Mouse (Mus musculus): ENCODE measurements at regions not wholly inside any gene's neighbourhood (a gene's known extent, or its start where the extent isn't known, plus 50 kb on each side); places are given as distances from the start of the nearest gene placed in this dataset.
"Not testable (repeated sequence)": the region's sequence is repeated elsewhere in the genome, so short reads cannot be mapped to it uniquely, and the experiment has no call there.

GRCm38 (mm10) chr7:87096500-87096899, 100.6 kb downstream of the Vmn2r79 start:
- H3K9ac ChIP-seq (ENCODE audit: low read depth, low read length), result no peak overlapping the region
- no peak for ATAC-seq
- H3K4me2 ChIP-seq (ENCODE audit: low read length), result no peak overlapping the region
- H3K36me3 ChIP-seq (ENCODE audit: control insufficient read depth, insufficient read depth, low read length), result no peaks in the 10 kb centered on the region
- peaks cover 3% of the 10 kb centered on the region for H3K9me3 ChIP-seq (replicated peaks; ENCODE audit: control insufficient read depth, low read length, poor library complexity, severe bottlenecking)
- H3K27me3 ChIP-seq (ENCODE audit: control insufficient read depth, insufficient read depth, low read depth, low read length), result no peaks in the 10 kb centered on the region
- H3K27ac ChIP-seq (ENCODE audit: low read length), result no peak overlapping the region
- 51% methylated on average over 5 of the region's 5 CpGs for WGBS
- no peaks in the 10 kb centered on the region for H3K4me1 ChIP-seq (ENCODE audit: control insufficient read depth, insufficient read depth, low read length)
- H3K4me3 ChIP-seq (ENCODE audit: low read depth, low read length), result no peak overlapping the region

- H3K9ac ChIP-seq (ENCODE audit: low read depth, low read length); H3K4me1 ChIP-seq (ENCODE audit: control insufficient read depth, insufficient read depth, low read length); H3K9me3 ChIP-seq (replicated peaks; ENCODE audit: control insufficient read depth, low read length, poor library complexity, severe bottlenecking); H3K4me2 ChIP-seq (ENCODE audit: low read length); H3K4me3 ChIP-seq (ENCODE audit: low read depth, low read length); H3K27me3 ChIP-seq (ENCODE audit: control insufficient read depth, insufficient read depth, low read depth, low read length); ATAC-seq; H3K36me3 ChIP-seq (ENCODE audit: control insufficient read depth, insufficient read depth, low read length); H3K27ac ChIP-seq (ENCODE audit: low read length): not testable (repeated sequence)
- 43% methylated on average over 1 of the region's 1 CpGs for WGBS
These were observed 103.7 kb downstream of the Vmn2r79 start for GRCm38 (mm10) chr7:87099611-87100010.

- H3K36me3 ChIP-seq (ENCODE audit: control insufficient read depth, insufficient read depth, low read length); H3K4me1 ChIP-seq (ENCODE audit: control insufficient read depth, insufficient read depth, low read length); H3K4me2 ChIP-seq (ENCODE audit: low read length); H3K9me3 ChIP-seq (replicated peaks; ENCODE audit: control insufficient read depth, low read length, poor library complexity, severe bottlenecking); H3K27ac ChIP-seq (ENCODE audit: low read length); H3K27me3 ChIP-seq (ENCODE audit: control insufficient read depth, insufficient read depth, low read depth, low read length); H3K4me3 ChIP-seq (ENCODE audit: low read depth, low read length); H3K9ac ChIP-seq (ENCODE audit: low read depth, low read length); ATAC-seq: not testable (repeated sequence)
These were observed 104.5 kb downstream of the Vmn2r79 start for GRCm38 (mm10) chr7:87100377-87100776.

- not testable (repeated sequence) for H3K4me3 ChIP-seq (ENCODE audit: low read depth, low read length); H3K4me2 ChIP-seq (ENCODE audit: low read length); ATAC-seq; H3K9me3 ChIP-seq (replicated peaks; ENCODE audit: control insufficient read depth, low read length, poor library complexity, severe bottlenecking); H3K9ac ChIP-seq (ENCODE audit: low read depth, low read length); H3K4me1 ChIP-seq (ENCODE audit: control insufficient read depth, insufficient read depth, low read length); H3K36me3 ChIP-seq (ENCODE audit: control insufficient read depth, insufficient read depth, low read length); H3K27ac ChIP-seq (ENCODE audit: low read length); H3K27me3 ChIP-seq (ENCODE audit: control insufficient read depth, insufficient read depth, low read depth, low read length)
- WGBS, result 80% methylated on average over 5 of the region's 5 CpGs
These were observed 105.4 kb downstream of the Vmn2r79 start for GRCm38 (mm10) chr7:87101281-87101680.

GRCm38 (mm10) chr7:87110312-87110984, 114.5 kb downstream of the Vmn2r79 start:
- WGBS, result 31% methylated on average over 3 of the region's 3 CpGs
- H3K9ac ChIP-seq (ENCODE audit: low read depth, low read length), result peak overlapping the region; percentile 48; the same call in 1 of the 2 replicates
- peak; percentile 82 for ATAC-seq

GRCm38 (mm10) chr7:87110985-87111372, 115.1 kb downstream of the Vmn2r79 start:
- 45% methylated on average over 4 of the region's 4 CpGs for WGBS
- peak overlapping the region; percentile 48; the same call in 1 of the 2 replicates for H3K9ac ChIP-seq (ENCODE audit: low read depth, low read length)
- H3K9me3 ChIP-seq (replicated peaks; ENCODE audit: control insufficient read depth, low read length, poor library complexity, severe bottlenecking), result no peaks in the 10 kb centered on the region
- H3K27ac ChIP-seq (ENCODE audit: low read length), result peak overlapping the region; percentile 72
- H3K36me3 ChIP-seq (ENCODE audit: control insufficient read depth, insufficient read depth, low read length), result no peaks in the 10 kb centered on the region
- H3K4me2 ChIP-seq (ENCODE audit: low read length), result peak overlapping the region; percentile 39
- H3K27me3 ChIP-seq (ENCODE audit: control insufficient read depth, insufficient read depth, low read depth, low read length), result no peaks in the 10 kb centered on the region
- H3K4me1 ChIP-seq (ENCODE audit: control insufficient read depth, insufficient read depth, low read length), result peaks cover 4% of the 10 kb centered on the region; the same call in 1 of the 2 replicates
- ATAC-seq, result peak; percentile 76
- H3K4me3 ChIP-seq (ENCODE audit: low read depth, low read length), result no peak overlapping the region

More at GRCm38 (mm10) chr7:87110312-87110984, 114.5 kb downstream of the Vmn2r79 start:
- Histone ChIP-seq H3K27ac (ENCODE audit: low read length) (peak overlapping the region; percentile 72), H3K4me2 (ENCODE audit: low read length) (peak overlapping the region; percentile 39), H3K4me3 (ENCODE audit: low read depth, low read length) (no peak overlapping the region), H3K9me3 (replicated peaks; ENCODE audit: control insufficient read depth, low read length, poor library complexity, severe bottlenecking) (no peaks in the 10 kb centered on the region), H3K4me1 (ENCODE audit: control insufficient read depth, insufficient read depth, low read length) (peaks cover 4% of the 10 kb centered on the region; the same call in 1 of the 2 replicates), H3K36me3 (ENCODE audit: control insufficient read depth, insufficient read depth, low read length) (no peaks in the 10 kb centered on the region), H3K27me3 (ENCODE audit: control insufficient read depth, insufficient read depth, low read depth, low read length) (no peaks in the 10 kb centered on the region)

- Histone ChIP-seq H3K27me3 (ENCODE audit: control insufficient read depth, insufficient read depth, low read depth, low read length) (no peaks in the 10 kb centered on the region), H3K9me3 (replicated peaks; ENCODE audit: control insufficient read depth, low read length, poor library complexity, severe bottlenecking) (no peaks in the 10 kb centered on the region), H3K4me2 (ENCODE audit: low read length) (no peak overlapping the region), H3K27ac (ENCODE audit: low read length) (no peak overlapping the region), H3K9ac (ENCODE audit: low read depth, low read length) (no peak overlapping the region), H3K36me3 (ENCODE audit: control insufficient read depth, insufficient read depth, low read length) (no peaks in the 10 kb centered on the region), H3K4me1 (ENCODE audit: control insufficient read depth, insufficient read depth, low read length) (peaks cover 4% of the 10 kb centered on the region; the same call in 1 of the 2 replicates), H3K4me3 (ENCODE audit: low read depth, low read length) (no peak overlapping the region)
- 4% methylated on average over 4 of the region's 4 CpGs for WGBS
- ATAC-seq, result no peak
These were observed 117.7 kb downstream of the Vmn2r79 start for GRCm38 (mm10) chr7:87113654-87114053.

GRCm38 (mm10) chr7:87122516-87122915, 123.4 kb upstream of the Nox4 start:
- Histone ChIP-seq H3K9me3 (replicated peaks; ENCODE audit: control insufficient read depth, low read length, poor library complexity, severe bottlenecking) (no peaks in the 10 kb centered on the region), H3K4me2 (ENCODE audit: low read length) (no peak overlapping the region), H3K4me3 (ENCODE audit: low read depth, low read length) (no peak overlapping the region), H3K36me3 (ENCODE audit: control insufficient read depth, insufficient read depth, low read length) (no peaks in the 10 kb centered on the region), H3K9ac (ENCODE audit: low read depth, low read length) (no peak overlapping the region), H3K4me1 (ENCODE audit: control insufficient read depth, insufficient read depth, low read length) (no peaks in the 10 kb centered on the region), H3K27me3 (ENCODE audit: control insufficient read depth, insufficient read depth, low read depth, low read length) (no peaks in the 10 kb centered on the region), H3K27ac (ENCODE audit: low read length) (no peak overlapping the region)
- ATAC-seq, result no peak
- WGBS, result 87% methylated on average over 1 of the region's 1 CpGs

GRCm38 (mm10) chr7:87145896-87146295, 100.0 kb upstream of the Nox4 start:
- Histone ChIP-seq H3K27ac (ENCODE audit: low read length) (no peak overlapping the region), H3K9me3 (replicated peaks; ENCODE audit: control insufficient read depth, low read length, poor library complexity, severe bottlenecking) (no peaks in the 10 kb centered on the region), H3K27me3 (ENCODE audit: control insufficient read depth, insufficient read depth, low read depth, low read length) (no peaks in the 10 kb centered on the region), H3K36me3 (ENCODE audit: control insufficient read depth, insufficient read depth, low read length) (no peaks in the 10 kb centered on the region), H3K4me3 (ENCODE audit: low read depth, low read length) (no peak overlapping the region), H3K9ac (ENCODE audit: low read depth, low read length) (no peak overlapping the region), H3K4me1 (ENCODE audit: control insufficient read depth, insufficient read depth, low read length) (no peaks in the 10 kb centered on the region), H3K4me2 (ENCODE audit: low read length) (no peak overlapping the region)
- ATAC-seq, result no peak
- 71% methylated on average over 1 of the region's 1 CpGs for WGBS
